In the genomic region with DNA sequence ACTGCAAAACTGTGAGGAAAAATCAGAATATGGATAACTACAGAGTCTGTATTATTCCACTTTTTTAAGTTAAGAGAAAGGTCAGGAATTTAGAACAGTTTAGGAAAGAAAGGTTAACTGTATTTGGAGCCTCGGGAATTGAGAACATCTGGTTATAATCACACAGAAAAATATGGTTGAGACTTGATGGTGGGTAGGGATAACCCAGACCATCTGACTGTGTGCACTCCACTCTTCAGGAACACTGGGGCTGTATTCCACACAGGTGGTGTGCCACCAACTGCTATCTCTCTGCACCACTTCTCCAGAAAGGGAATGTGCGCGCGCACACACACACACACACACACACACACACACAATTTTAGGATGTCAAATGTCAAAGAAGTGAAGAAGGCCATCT, we compare ENCODE assay signal across 13 mouse cellular contexts.
"Had no signal": no experiment of that assay in that cellular context is flagged by ENCODE, and none has a peak within 500 bp of the region (broad histone marks: within the 10 kb centered on the region; RNA-seq: fewer than 3 reads in every experiment).

No protein-coding gene starts in this region.

- H3K27me3 ChIP-seq: limb, embryonic 12.5 days; liver, embryonic 13.5 days; lung, embryonic 15.5 days had no signal

- H3K4me2 ChIP-seq: limb, embryonic 12.5 days; liver, embryonic 13.5 days; lung, embryonic 15.5 days had no signal

- H3K36me3 ChIP-seq: limb, embryonic 12.5 days; liver, embryonic 13.5 days; lung, embryonic 15.5 days; midbrain, embryonic 10.5 days had no signal

- DNase-seq: kidney, adult 8-10 months; kidney, postnatal 25 days; liver; liver, embryonic 13.5 days; liver, postnatal 0 days; lung, postnatal 14 days; right cerebral cortex, adult 18-20 months; right cerebral cortex, postnatal 25 days; thymus, postnatal 4 days had no signal

- H3K9ac ChIP-seq: limb, embryonic 12.5 days; liver, embryonic 13.5 days; liver, postnatal 0 days; lung, embryonic 15.5 days had no signal

- H3K4me1 ChIP-seq: liver, embryonic 13.5 days; lung, embryonic 15.5 days; midbrain, embryonic 10.5 days had no signal

- H3K27ac ChIP-seq: left cerebral cortex, adult 2 months; limb, embryonic 12.5 days; liver, embryonic 13.5 days; lung, embryonic 15.5 days; midbrain, embryonic 10.5 days had no signal

- H3K9me3 ChIP-seq: liver, embryonic 13.5 days; lung, embryonic 15.5 days; midbrain, embryonic 10.5 days had no signal

- ATAC-seq: liver, postnatal 0 days had no signal

- H3K4me3 ChIP-seq: left cerebral cortex, adult 2 months; limb, embryonic 12.5 days; liver, embryonic 13.5 days; lung, embryonic 15.5 days; midbrain, embryonic 10.5 days had no signal
